Mouse (Mus musculus) heart, embryonic 12.5 days (tissue): ENCODE data around the gene Rps29. TPM values are rescaled to one million over a fixed set of nuclear protein-coding genes. Genes with fewer than 3 reads are reported as not detected.
"Not testable (repeated sequence)": the region's sequence is repeated elsewhere in the genome, so short reads cannot be mapped to it uniquely, and the experiment has no call there.

ENCODE experiments used
- ATAC-seq: fragments of 200-750 bp; cut with Nextera tagmentation; 2 replicates; pipeline ENCODE4 v1.8.0; 2017; ENCODE audit warnings: moderate TSS enrichment, moderate library complexity; ENCODE audit not compliant: insufficient number of reproducible peaks, low FRiP score
- H3K27ac ChIP-seq: fragments of 300-500 bp; sonication (generic); 2 replicates; pipeline ENCODE4 v1.5.1; 2016; ENCODE audit warnings: mild to moderate bottlenecking, moderate library complexity; ENCODE audit not compliant: poor library complexity, severe bottlenecking
- H3K27me3 ChIP-seq: fragments of 300-500 bp; sonication (generic); replicated peaks from 2 replicates; pipeline ENCODE4 v1.6.1; 2016; ENCODE audit warnings: mild to moderate bottlenecking, moderate library complexity
- H3K36me3 ChIP-seq: fragments of 300-500 bp; sonication (generic); 2 replicates; pipeline ENCODE4 v1.6.1; 2016; ENCODE audit warnings: mild to moderate bottlenecking, moderate library complexity
- H3K4me1 ChIP-seq: fragments of 300-500 bp; sonication (generic); replicated peaks from 2 replicates; pipeline ENCODE4 v1.6.1; 2016; ENCODE audit warnings: mild to moderate bottlenecking
- H3K4me2 ChIP-seq: fragments of 300-500 bp; sonication (generic); 2 replicates; pipeline ENCODE4 v1.6.1; 2016; ENCODE audit warnings: mild to moderate bottlenecking, moderate library complexity
- H3K4me3 ChIP-seq: fragments of 300-500 bp; sonication (generic); 2 replicates; pipeline ENCODE4 v1.5.1; 2016; ENCODE audit warnings: mild to moderate bottlenecking
- H3K9ac ChIP-seq: fragments of 300-500 bp; sonication (generic); 2 replicates; pipeline ENCODE4 v1.6.1; 2016; ENCODE audit warnings: mild to moderate bottlenecking, moderate library complexity
- H3K9me3 ChIP-seq: fragments of 300-500 bp; sonication (generic); replicated peaks from 2 replicates; pipeline ENCODE4 v1.6.1; 2016; ENCODE audit warnings: mild to moderate bottlenecking, moderate library complexity
- WGBS: fragments of 180-500 bp; shearing (Covaris S2); methylation state at CpG from one replicate; pipeline ENCODE4 v1.1.7; 2016; 5-methylcytosine and 5-hydroxymethylcytosine counted together
- polyA plus RNA-seq: library from polyadenylated mRNA; unstranded; fragments of >200 nt; fragmentation: Nextera tagmentation; extraction: Ambion mirVana; gene quantifications from 2 replicates; pipeline ENCODE4 v1.2.1, GENCODE M21; 2016

Gene Rps29
- polyA plus RNA-seq = 1,310 and 1,336 TPM in 2 replicates

DNA sequence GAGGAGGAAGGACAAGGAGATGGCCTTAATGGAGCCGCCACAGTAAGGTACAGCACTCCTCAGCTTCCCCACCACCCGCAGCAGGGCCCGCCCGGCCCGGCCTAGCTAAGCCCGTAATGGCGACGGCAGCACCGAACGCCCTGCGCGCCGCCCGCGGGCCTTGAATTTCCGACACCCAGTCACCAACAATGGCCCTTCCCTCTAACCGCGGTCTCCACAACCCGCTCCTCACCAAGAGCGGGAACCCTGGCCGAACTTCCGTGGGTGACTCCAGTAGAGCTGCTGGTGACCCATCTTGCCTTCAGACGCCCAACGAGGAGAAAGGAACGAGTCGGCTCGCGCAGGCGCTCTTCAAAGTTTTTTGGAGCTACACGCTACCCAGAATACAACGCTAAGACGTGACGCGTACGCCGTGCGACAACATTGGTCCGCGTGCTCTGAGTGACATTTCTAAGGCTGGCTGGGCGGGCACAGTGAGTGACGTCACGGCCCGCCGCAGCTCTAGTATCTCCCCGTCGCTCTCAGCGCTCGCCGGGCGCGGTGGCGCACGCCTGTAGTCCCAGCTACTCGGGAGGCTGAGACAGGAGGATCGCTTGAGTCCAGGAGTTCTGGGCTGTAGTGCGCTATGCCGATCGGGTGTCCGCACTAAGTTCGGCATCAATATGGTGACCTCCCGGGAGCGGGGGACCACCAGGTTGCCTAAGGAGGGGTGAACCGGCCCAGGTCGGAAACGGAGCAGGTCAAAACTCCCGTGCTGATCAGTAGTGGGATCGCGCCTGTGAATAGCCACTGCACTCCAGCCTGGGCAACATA is at the start of gene Rps29:
Rps29 (minus strand) TSS at position 422 of the 813 bp plus-strand sequence.
- WGBS = 0% methylated on average over 57 of the region's 68 CpGs
- H3K27ac ChIP-seq = peak within 1 kb of the TSS; percentile 98
- peak within 1 kb of the TSS; percentile 70 for H3K4me2 ChIP-seq
- H3K4me1 ChIP-seq = peaks cover 10% of the 10 kb centered on the region
- ATAC-seq = peak; percentile 98
- H3K27me3 ChIP-seq, H3K9me3 ChIP-seq: not testable (repeated sequence)
- peak within 1 kb of the TSS; percentile 96 for H3K4me3 ChIP-seq
- H3K36me3 ChIP-seq = peaks cover 22% of the 10 kb centered on the region
- peak within 1 kb of the TSS; percentile 99 for H3K9ac ChIP-seq

DNA sequence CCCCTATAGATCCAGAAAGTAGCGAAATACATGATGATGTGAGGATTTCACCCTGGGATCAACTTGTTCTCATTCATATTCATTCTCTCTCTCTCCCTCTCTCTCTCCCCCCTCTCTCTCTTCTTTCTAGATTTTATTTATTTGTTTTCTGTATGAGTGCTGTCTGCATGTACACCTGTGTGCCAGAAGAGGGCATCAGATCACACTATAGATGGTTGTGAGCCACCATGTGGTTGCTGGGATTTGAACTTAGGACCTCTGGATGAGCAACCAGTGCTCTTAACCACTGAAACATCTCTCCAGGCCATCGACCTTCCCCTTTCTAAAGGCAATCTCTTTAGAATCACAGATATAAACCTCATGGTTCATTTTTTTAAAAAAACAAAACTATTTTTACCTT is 49.5 kb upstream of the Rps29 start:
- H3K4me1 ChIP-seq = 0 out of 2 replicates have a peak, but pooled peaks cover 3% of the 10 kb centered on the region
- no peak overlapping the region for H3K27ac ChIP-seq
- 83% methylated on average over 2 of the region's 2 CpGs for WGBS
- H3K27me3 ChIP-seq = no peaks in the 10 kb centered on the region
- no peak overlapping the region for H3K4me2 ChIP-seq
- no peaks in the 10 kb centered on the region for H3K9me3 ChIP-seq
- no peak overlapping the region for H3K4me3 ChIP-seq
- no peak for ATAC-seq
- no peak overlapping the region for H3K9ac ChIP-seq
- peaks cover 61% of the 10 kb centered on the region for H3K36me3 ChIP-seq

DNA sequence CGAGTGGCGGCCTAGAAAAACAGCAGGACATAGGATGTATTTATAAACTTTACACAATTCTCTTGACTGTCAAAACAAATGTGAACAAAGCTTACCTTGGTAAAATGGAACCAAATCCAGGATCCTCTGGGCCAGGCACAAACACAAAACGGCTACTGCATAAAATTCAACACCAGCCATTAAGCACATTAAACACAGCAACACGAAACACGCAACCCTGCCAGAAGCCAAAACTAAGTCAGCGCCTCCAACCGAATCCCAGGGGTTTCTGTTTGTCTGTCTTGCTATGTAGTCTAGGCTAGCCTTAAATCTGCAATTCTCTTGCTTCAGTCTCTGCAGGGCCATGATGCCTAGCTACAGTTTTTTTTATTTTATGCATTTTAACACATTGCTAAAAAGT is 48.9 kb upstream of the Rps29 start:
- Histone ChIP-seq H3K9ac (no peak overlapping the region), H3K4me1 (0 out of 2 replicates have a peak, but pooled peaks cover 3% of the 10 kb centered on the region), H3K27ac (no peak overlapping the region), H3K4me2 (no peak overlapping the region), H3K4me3 (no peak overlapping the region), H3K36me3 (peaks cover 62% of the 10 kb centered on the region), H3K27me3 (no peaks in the 10 kb centered on the region), H3K9me3 (no peaks in the 10 kb centered on the region)
- 93% methylated on average over 7 of the region's 7 CpGs for WGBS
- no peak for ATAC-seq

DNA sequence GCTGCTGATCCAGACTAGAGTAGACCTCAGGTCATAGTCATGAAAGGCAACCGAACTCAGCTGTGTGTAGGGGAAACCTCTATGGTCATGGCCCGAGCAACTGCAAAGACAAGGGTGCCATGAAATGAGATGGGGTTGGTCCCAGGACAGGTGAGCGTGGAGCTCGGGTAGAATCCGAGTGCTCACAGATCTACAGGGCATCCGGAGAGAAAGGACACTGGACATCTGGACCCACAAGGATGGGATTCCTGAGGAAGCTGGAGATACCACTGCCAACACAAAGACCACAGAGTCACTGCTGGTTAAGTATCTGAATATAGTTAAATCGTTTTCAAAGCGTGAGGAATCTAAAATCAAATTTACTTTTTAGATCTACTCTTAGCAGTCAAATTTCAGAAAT is 48.4 kb upstream of the Rps29 start:
- Histone ChIP-seq H3K27me3 (no peaks in the 10 kb centered on the region), H3K4me1 (0 out of 2 replicates have a peak, but pooled peaks cover 3% of the 10 kb centered on the region), H3K9ac (no peak overlapping the region), H3K4me3 (no peak overlapping the region), H3K4me2 (no peak overlapping the region), H3K9me3 (no peaks in the 10 kb centered on the region), H3K27ac (no peak overlapping the region), H3K36me3 (peaks cover 61% of the 10 kb centered on the region)
- no peak for ATAC-seq
- WGBS = 87% methylated on average over 8 of the region's 8 CpGs

DNA sequence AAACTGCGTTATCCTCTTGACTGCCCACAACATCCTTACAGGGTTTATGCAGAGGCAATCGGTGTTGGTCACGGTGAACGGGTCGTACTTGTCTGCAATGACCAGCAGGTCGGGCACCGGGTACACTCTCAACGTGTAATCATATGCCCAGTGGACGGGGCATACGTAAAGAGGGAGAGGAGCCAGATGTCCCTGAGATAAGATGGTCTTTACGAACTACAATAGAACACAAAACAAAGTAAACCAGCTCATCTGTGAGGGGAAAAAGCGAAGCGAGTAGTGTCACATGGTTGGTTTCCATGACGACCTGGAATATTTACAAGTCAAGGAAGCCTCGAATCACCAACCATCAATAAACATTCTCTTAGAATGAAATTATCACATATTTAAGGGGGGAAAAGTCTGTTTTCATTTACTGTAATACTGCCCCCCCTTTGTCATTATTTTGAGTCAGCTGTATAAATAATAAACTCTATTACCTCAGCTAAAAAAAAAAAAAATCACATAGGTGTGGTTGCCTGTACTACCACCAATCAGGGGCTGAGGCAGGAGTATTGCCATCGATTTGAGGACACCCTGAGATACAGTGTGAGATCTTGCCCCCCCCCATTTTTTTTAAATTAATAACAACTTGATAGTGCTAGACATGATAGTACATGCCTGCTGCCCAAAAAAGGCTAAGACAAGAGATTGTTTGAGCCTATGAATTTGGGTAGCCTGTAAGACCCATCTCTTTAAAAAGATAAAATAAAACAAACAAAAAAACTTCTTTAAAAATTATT is 45.3 kb upstream of the Rps29 start, which contains the start of gene Gm49384:
Gm49384 (minus strand) TSS at position 216 of the 782 bp plus-strand sequence.
- Histone ChIP-seq H3K4me2 (no peak within 1 kb of the TSS), H3K4me3 (no peak within 1 kb of the TSS), H3K27me3 (no peaks in the 10 kb centered on the region), H3K36me3 (peaks cover 60% of the 10 kb centered on the region), H3K9ac (no peak within 1 kb of the TSS), H3K27ac (no peak within 1 kb of the TSS), H3K9me3 (no peaks in the 10 kb centered on the region), H3K4me1 (peaks cover under 1% of the 10 kb centered on the region)
- peak; percentile 36; the same call in 1 of the 2 replicates for ATAC-seq
- 87% methylated on average over 16 of the region's 16 CpGs for WGBS

DNA sequence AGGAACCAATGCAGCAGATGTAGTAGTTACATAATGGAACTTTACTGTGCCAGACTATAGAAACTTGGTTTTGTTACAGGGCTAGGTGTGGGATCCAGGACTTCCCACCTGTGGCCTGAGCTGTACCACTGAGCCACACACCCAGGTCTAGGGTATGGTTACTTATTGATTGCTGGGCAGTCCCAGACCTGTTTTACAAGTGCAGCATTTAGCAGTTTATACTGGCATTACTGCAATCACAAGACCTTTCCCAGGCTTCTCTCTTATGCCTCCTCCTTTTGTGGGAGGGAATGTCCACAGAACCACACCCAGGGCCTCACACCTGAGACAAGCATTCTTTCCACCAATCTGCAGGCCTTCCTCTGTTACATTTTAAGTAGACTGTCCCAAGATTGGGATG is 40.0 kb upstream of the Rps29 start:
- Histone ChIP-seq H3K9me3 (no peaks in the 10 kb centered on the region), H3K27ac (no peak overlapping the region), H3K9ac (no peak overlapping the region), H3K27me3 (no peaks in the 10 kb centered on the region), H3K4me2 (peak overlapping the region; percentile 11; the same call in 1 of the 2 replicates), H3K4me3 (0 out of 2 replicates have a peak overlapping the region, but pooled peaks have one; percentile 1), H3K36me3 (peaks cover 39% of the 10 kb centered on the region), H3K4me1 (peaks cover 17% of the 10 kb centered on the region)
- ATAC-seq = no peak

DNA sequence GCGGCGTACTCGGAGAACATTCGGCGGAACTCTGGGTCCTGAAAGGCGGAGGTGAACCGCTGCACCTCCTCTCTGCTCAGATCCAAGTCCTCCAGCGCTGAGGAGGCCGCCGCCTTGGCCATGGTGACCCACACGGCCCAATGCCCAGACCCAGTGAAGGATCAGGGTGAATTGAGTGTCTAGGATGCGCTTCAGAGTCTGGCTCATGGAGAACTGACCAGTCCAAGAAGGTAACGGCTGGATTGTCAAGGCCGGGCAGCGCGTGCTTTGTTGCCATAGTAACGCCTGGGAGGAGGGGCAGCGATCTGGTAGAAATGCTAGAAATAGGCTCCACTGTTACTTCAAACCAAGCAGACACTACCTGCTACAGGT is 39.2 kb upstream of the Rps29 start, which contains the start of gene Dnaaf2:
Dnaaf2 (minus strand) TSS at position 266 of the 372 bp plus-strand sequence.
- Histone ChIP-seq H3K4me3 (peak within 1 kb of the TSS; percentile 93), H3K9me3 (no peaks in the 10 kb centered on the region), H3K27me3 (no peaks in the 10 kb centered on the region), H3K27ac (peak within 1 kb of the TSS; percentile 90), H3K36me3 (peaks cover 33% of the 10 kb centered on the region), H3K4me1 (peaks cover 17% of the 10 kb centered on the region), H3K9ac (peak within 1 kb of the TSS; percentile 96), H3K4me2 (peak within 1 kb of the TSS; percentile 98)
- peak; percentile 38 for ATAC-seq
- 0% methylated on average over 18 of the region's 18 CpGs for WGBS

DNA sequence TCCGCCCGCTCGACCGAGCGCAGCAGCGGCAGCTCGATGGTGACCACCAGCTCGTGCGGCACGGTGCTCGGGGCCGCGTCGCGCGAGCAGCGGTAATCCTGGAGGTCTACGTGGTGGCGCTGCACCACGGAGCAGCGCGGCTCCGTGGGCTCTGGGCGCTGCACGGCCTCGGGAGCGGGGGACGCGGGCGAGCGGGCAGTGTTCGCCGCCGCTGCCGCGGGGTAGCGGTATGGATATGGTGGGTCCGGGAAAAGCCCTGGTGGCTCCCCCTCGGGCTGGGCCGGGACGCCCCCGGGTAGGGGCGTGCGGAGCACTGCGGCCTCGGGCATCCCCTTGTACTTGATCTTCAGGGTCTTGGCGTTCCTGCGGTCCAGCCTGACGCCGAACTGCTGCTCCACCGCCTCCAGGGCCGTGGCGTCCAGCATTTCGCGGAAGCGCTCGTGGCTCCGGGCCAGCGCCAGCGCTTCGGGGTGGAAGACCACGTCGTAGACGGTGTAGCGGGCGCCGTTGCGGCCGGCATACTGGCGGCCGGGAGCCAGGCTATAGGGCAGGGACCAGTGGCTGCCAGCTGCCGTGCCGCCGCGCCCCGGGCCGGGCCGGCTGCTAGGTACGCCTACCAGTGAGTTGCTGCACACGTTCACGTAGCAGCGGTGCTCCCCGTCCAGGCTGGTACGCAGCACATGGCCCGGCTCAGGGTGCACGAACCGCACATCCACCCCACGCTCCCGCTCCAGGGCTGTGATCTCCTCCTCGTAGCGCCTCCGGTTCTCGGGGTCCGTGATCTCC is 38.6 kb upstream of the Rps29 start:
- peak overlapping the region; percentile 90 for H3K27ac ChIP-seq
- H3K9me3 ChIP-seq = no peaks in the 10 kb centered on the region
- H3K4me3 ChIP-seq = peak overlapping the region; percentile 93
- H3K4me2 ChIP-seq = peak overlapping the region; percentile 98
- under 1% methylated on average over 93 of the region's 94 CpGs for WGBS
- ATAC-seq = peak; percentile 74
- H3K4me1 ChIP-seq = peaks cover 17% of the 10 kb centered on the region
- H3K9ac ChIP-seq = peak overlapping the region; percentile 96
- peaks cover 29% of the 10 kb centered on the region for H3K36me3 ChIP-seq
- no peaks in the 10 kb centered on the region for H3K27me3 ChIP-seq

DNA sequence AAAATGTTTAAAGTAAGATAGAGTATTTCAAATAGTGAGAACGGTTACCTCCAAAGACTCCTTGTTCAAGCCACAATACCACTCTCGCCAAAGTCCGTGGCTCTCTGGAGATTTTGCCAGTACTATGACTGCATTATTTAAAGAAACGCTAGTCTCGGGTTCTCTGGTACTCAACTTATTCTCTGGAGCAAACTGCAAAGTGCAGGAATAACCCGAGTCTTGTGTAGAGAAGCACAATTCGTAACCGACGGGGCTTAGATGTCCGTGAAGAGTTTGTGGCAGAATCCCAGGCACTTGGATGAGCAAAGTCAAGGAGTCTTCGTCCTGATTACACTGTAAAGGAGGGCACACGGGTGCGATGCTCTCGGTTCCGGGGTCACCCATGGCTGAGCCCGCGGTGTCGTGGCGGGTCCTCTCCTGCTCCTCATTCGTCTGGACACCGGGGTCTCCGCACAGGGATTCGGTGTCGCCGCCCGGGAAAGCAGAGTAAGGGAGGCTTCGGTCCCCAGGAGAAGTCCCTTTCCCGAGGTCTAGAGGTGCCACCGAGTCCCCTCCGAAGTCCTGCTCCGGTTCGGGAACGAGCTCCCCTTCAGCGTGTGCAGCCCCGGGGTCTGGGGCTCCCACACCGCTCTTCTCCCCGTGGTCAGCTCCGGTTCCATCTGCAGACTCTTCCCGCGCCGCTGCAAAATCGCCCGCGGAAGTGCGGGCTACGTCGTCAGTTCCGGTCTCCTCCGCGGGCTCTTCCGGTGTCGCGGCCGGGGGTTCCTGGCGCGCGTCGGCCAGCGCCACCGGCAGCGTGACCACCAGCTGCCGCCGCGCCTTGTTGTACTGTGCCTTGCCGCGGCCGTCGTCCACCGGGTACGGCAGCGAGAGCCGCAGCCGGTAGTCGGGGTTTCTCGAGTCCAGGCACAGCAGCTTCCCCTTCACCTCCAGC is 37.7 kb upstream of the Rps29 start, which contains the start of gene Gm49383:
Gm49383 (minus strand) TSS at position 661 of the 934 bp plus-strand sequence.
- Histone ChIP-seq H3K9me3 (no peaks in the 10 kb centered on the region), H3K27me3 (no peaks in the 10 kb centered on the region), H3K4me3 (peak within 1 kb of the TSS; percentile 93), H3K4me2 (peak within 1 kb of the TSS; percentile 98), H3K9ac (peak within 1 kb of the TSS; percentile 96), H3K36me3 (peaks cover 24% of the 10 kb centered on the region), H3K27ac (peak within 1 kb of the TSS; percentile 90), H3K4me1 (peaks cover 17% of the 10 kb centered on the region)
- WGBS = under 1% methylated on average over 75 of the region's 75 CpGs
- peak; percentile 81 for ATAC-seq

DNA sequence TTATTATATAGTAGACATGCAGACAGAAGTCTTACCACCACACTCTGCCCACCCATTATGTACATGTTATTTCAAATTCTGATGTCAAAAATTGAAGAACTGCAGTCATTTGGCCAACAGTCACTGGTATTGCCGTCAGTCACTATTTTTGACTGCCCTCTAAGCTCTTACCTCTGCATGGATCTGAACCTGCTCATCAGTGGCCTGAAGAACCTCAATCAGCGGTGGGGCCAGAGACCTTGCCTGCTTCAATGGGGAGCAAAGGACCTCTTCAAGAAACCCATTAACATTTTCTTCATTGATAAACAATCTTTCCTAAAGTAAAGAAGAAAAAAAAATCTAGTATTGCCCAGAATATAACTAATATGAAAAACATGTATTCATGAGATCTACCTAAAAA is 33.7 kb upstream of the Rps29 start:
- WGBS = 90% methylated on average over 2 of the region's 2 CpGs

More for the DNA sequence above, 33.7 kb upstream of the Rps29 start:
- Histone ChIP-seq H3K27me3 (no peaks in the 10 kb centered on the region), H3K9ac (no peak overlapping the region), H3K4me2 (no peak overlapping the region), H3K9me3 (no peaks in the 10 kb centered on the region), H3K4me3 (no peak overlapping the region), H3K27ac (no peak overlapping the region), H3K4me1 (peaks cover 9% of the 10 kb centered on the region; the same call in 1 of the 2 replicates), H3K36me3 (peaks cover 31% of the 10 kb centered on the region)
- no peak for ATAC-seq
